Mouse (Mus musculus): Measurements from ENCODE around the gene Rtf1. TPM values are rescaled to one million over a fixed set of nuclear protein-coding genes. Genes with fewer than 3 reads are reported as not detected.

Rtf1 gene
- polyA plus RNA-seq, 1 experiment = 11.6 TPM

Other genes with a start within 250 kb of the Rtf1 start
- 5.4 and 5.5 TPM in 2 replicates for gene Ino80, start 197.4 kb upstream of the Rtf1 start, polyA plus RNA-seq (2012; ENCODE audit: insufficient read depth, insufficient read length, missing spikeins)
- 2.9 and 3.0 TPM in 2 replicates for gene Exd1, start 127.4 kb upstream of the Rtf1 start, polyA plus RNA-seq (2012; ENCODE audit: insufficient read depth, insufficient read length, missing spikeins)
- 225 and 269 TPM in 2 replicates for gene Chp1, start 127.4 kb upstream of the Rtf1 start, polyA plus RNA-seq (2012; ENCODE audit: insufficient read depth, insufficient read length, missing spikeins)
- 0.52 and 1.4 TPM in 2 replicates for gene Nusap1, start 56.8 kb upstream of the Rtf1 start, polyA plus RNA-seq (2012; ENCODE audit: insufficient read depth, insufficient read length, missing spikeins)
- gene Oip5, start 56.6 kb upstream of the Rtf1 start, polyA plus RNA-seq (2012; ENCODE audit: insufficient read depth, insufficient read length, missing spikeins) = 0.59 TPM in 1 of 2 replicates, not detected in the other
- 86.6 and 92.5 TPM in 2 replicates for gene Ndufaf1, start 12.2 kb upstream of the Rtf1 start, polyA plus RNA-seq (2012; ENCODE audit: insufficient read depth, insufficient read length, missing spikeins)
- 7.7 and 10.6 TPM in 2 replicates for gene Itpka, start 67.3 kb downstream of the Rtf1 start, polyA plus RNA-seq (2012; ENCODE audit: insufficient read depth, insufficient read length, missing spikeins)
- gene Ltk, start 85.4 kb downstream of the Rtf1 start, polyA plus RNA-seq (2012; ENCODE audit: insufficient read depth, insufficient read length, missing spikeins) = not detected in 2 replicates
- gene Rpap1, start 112.5 kb downstream of the Rtf1 start, polyA plus RNA-seq (2012; ENCODE audit: insufficient read depth, insufficient read length, missing spikeins) = 4.8 and 6.0 TPM in 2 replicates
- gene Tyro3, start 122.7 kb downstream of the Rtf1 start, polyA plus RNA-seq (2012; ENCODE audit: insufficient read depth, insufficient read length, missing spikeins) = not detected in 2 replicates
- 9.9 and 14.3 TPM in 2 replicates for gene Mga, start 222.2 kb downstream of the Rtf1 start, polyA plus RNA-seq (2012; ENCODE audit: insufficient read depth, insufficient read length, missing spikeins)

All from brown adipose tissue, adult 24 weeks (tissue).